Comparison of ENCODE assay signal across 17 mouse cellular contexts in the genomic region with DNA sequence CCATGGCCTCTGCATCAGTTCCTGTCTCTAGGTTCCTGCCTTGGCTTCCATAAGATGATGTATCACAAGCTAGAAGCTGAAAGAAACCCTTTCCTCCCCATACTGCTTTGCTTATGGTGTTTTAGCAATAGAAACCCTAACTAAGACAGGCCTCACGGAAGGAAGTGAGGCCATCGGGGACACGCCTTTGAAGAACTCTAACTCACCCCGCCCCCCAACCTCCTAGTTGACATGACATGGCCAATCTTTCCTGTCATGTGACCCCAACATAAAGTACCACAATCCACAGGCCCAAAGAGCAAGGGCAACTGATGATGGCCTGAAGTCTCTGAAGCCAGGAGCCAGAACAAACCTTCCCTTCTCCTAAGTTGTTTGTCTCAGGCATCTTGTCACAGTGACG.
"Had no signal": no experiment of that assay in that cellular context is flagged by ENCODE, and none has a peak within 500 bp of the region (broad histone marks: within the 10 kb centered on the region; RNA-seq: fewer than 3 reads in every experiment).

No protein-coding gene starts in this region.

- ATAC-seq: midbrain, embryonic 16.5 days had no signal

- H3K4me2 ChIP-seq: lung, embryonic 14.5 days; midbrain, embryonic 12.5 days; neural tube, embryonic 12.5 days; stomach, embryonic 15.5 days had no signal

- H3K27me3 ChIP-seq: megakaryocyte, embryonic 14.5 days; midbrain, embryonic 12.5 days; neural tube, embryonic 12.5 days; stomach, embryonic 15.5 days had no signal

- H3K9me3 ChIP-seq: neural tube, embryonic 12.5 days; stomach, embryonic 15.5 days had no signal

- H3K36me3 ChIP-seq: midbrain, embryonic 12.5 days had no signal

- H3K27ac ChIP-seq: liver, embryonic 14.5 days; midbrain, embryonic 12.5 days; neural tube, embryonic 12.5 days; stomach, embryonic 15.5 days; stomach, postnatal 0 days had no signal

- H3K9ac ChIP-seq: liver, embryonic 14.5 days; lung, embryonic 14.5 days; midbrain, embryonic 12.5 days; neural tube, embryonic 12.5 days; stomach, embryonic 15.5 days had no signal

- DNase-seq: lung, adult 18-20 months; lung, embryonic 14.5 days; lung, postnatal 10 days; lung, postnatal 4 days; midbrain, embryonic 14.5 days; right cerebral cortex, postnatal 14 days; thymus, adult 2 months; thymus, postnatal 25 days; thymus, postnatal 4 days had no signal

- H3K4me3 ChIP-seq: megakaryocyte, embryonic 14.5 days; midbrain, embryonic 12.5 days; myocyte; neural tube, embryonic 12.5 days; stomach, embryonic 15.5 days had no signal

- H3K4me1 ChIP-seq: midbrain, embryonic 12.5 days; neural tube, embryonic 12.5 days; stomach, embryonic 15.5 days had no signal
